Mouse (Mus musculus) forebrain, embryonic 12.5 days (tissue): ENCODE data around the gene Kif26b. TPM values are rescaled to one million over a fixed set of nuclear protein-coding genes. Genes with fewer than 3 reads are reported as not detected.
A peak's percentile ranks its signal among the peaks of the same experiment; 100 is the strongest.

ENCODE experiments used
- ATAC-seq: fragments of 200-750 bp; cut with Nextera tagmentation; 2 replicates; pipeline ENCODE4 v1.8.0; 2017; ENCODE audit warnings: moderate TSS enrichment; ENCODE audit not compliant: low FRiP score
- H3K27ac ChIP-seq: fragments of 300-500 bp; sonication (generic); 2 replicates; pipeline ENCODE4 v1.5.1; 2016; ENCODE audit warnings: mild to moderate bottlenecking
- H3K27me3 ChIP-seq: fragments of 300-500 bp; sonication (generic); 2 replicates; pipeline ENCODE4 v1.6.1; 2016; ENCODE audit warnings: mild to moderate bottlenecking
- H3K36me3 ChIP-seq: fragments of 300-500 bp; sonication (generic); replicated peaks from 2 replicates; pipeline ENCODE4 v1.6.1; 2016; ENCODE audit warnings: mild to moderate bottlenecking
- H3K4me1 ChIP-seq: fragments of 300-500 bp; sonication (generic); 2 replicates; pipeline ENCODE4 v1.6.1; 2016
- H3K4me2 ChIP-seq: fragments of 300-500 bp; sonication (generic); 2 replicates; pipeline ENCODE4 v1.6.1; 2016; ENCODE audit warnings: mild to moderate bottlenecking, moderate library complexity
- H3K4me3 ChIP-seq: fragments of 300-500 bp; sonication (generic); replicated peaks from 2 replicates; pipeline ENCODE4 v1.5.1; 2016; ENCODE audit warnings: mild to moderate bottlenecking
- H3K9ac ChIP-seq: fragments of 300-500 bp; sonication (generic); 2 replicates; pipeline ENCODE4 v1.6.1; 2016; ENCODE audit warnings: mild to moderate bottlenecking
- H3K9me3 ChIP-seq: fragments of 300-500 bp; sonication (generic); 2 replicates; pipeline ENCODE4 v1.6.1; 2016
- WGBS: fragments of 180-500 bp; shearing (Covaris S2); methylation state at CpG from one replicate; pipeline ENCODE4 v1.1.7; 2016; 5-methylcytosine and 5-hydroxymethylcytosine counted together
- polyA plus RNA-seq: library from polyadenylated mRNA; unstranded; fragments of >200 nt; fragmentation: Nextera tagmentation; extraction: Ambion mirVana; gene quantifications from 2 replicates; pipeline ENCODE4 v1.2.1, GENCODE M21; 2016

The Kif26b gene
- polyA plus RNA-seq, 1 experiment from 2014 or later: 7.0 TPM

- Histone ChIP-seq H3K9ac (no peak overlapping the region), H3K27me3 (no peaks in the 10 kb centered on the region), H3K4me2 (no peak overlapping the region), H3K9me3 (no peaks in the 10 kb centered on the region), H3K4me3 (no peak overlapping the region), H3K36me3 (no peaks in the 10 kb centered on the region), H3K27ac (no peak overlapping the region), H3K4me1 (no peaks in the 10 kb centered on the region; the same call in 1 of the 2 replicates)
- WGBS: 82% methylated on average over 3 of the region's 3 CpGs
- ATAC-seq: no peak
These were observed 15.7 kb downstream of the Kif26b start for GRCm38 (mm10) chr1:178544585-178544984.

- 90% methylated on average over 4 of the region's 4 CpGs for WGBS
- no peak for ATAC-seq
These were observed 20.7 kb downstream of the Kif26b start for GRCm38 (mm10) chr1:178549576-178549975.

GRCm38 (mm10) chr1:178550477-178551047, 21.6 kb downstream of the Kif26b start:
- Histone ChIP-seq H3K4me1 (peaks cover 15% of the 10 kb centered on the region), H3K27me3 (no peaks in the 10 kb centered on the region), H3K4me2 (no peak overlapping the region), H3K9ac (no peak overlapping the region), H3K27ac (no peak overlapping the region), H3K36me3 (no peaks in the 10 kb centered on the region), H3K9me3 (no peaks in the 10 kb centered on the region), H3K4me3 (no peak overlapping the region)
- WGBS: 87% methylated on average over 5 of the region's 5 CpGs
- ATAC-seq: no peak

More at GRCm38 (mm10) chr1:178549576-178549975, 20.7 kb downstream of the Kif26b start:
- Histone ChIP-seq H3K4me3 (no peak overlapping the region), H3K9me3 (no peaks in the 10 kb centered on the region), H3K4me1 (peaks cover 15% of the 10 kb centered on the region), H3K27ac (no peak overlapping the region), H3K27me3 (no peaks in the 10 kb centered on the region), H3K9ac (no peak overlapping the region), H3K36me3 (no peaks in the 10 kb centered on the region), H3K4me2 (no peak overlapping the region)

- no peak overlapping the region for H3K4me2 ChIP-seq
- no peak overlapping the region for H3K27ac ChIP-seq
- no peak overlapping the region for H3K4me3 ChIP-seq
- H3K27me3 ChIP-seq: no peaks in the 10 kb centered on the region
- no peaks in the 10 kb centered on the region for H3K36me3 ChIP-seq
- no peak overlapping the region for H3K9ac ChIP-seq
- no peaks in the 10 kb centered on the region for H3K9me3 ChIP-seq
- H3K4me1 ChIP-seq: peaks cover 15% of the 10 kb centered on the region
- 91% methylated on average over 6 of the region's 6 CpGs for WGBS
- ATAC-seq: no peak
These were observed 23.5 kb downstream of the Kif26b start for GRCm38 (mm10) chr1:178552278-178552897.

GRCm38 (mm10) chr1:178552898-178553284, 24.0 kb downstream of the Kif26b start:
- Histone ChIP-seq H3K27me3 (no peaks in the 10 kb centered on the region), H3K4me3 (no peak overlapping the region), H3K36me3 (no peaks in the 10 kb centered on the region), H3K4me2 (no peak overlapping the region), H3K27ac (no peak overlapping the region), H3K9ac (no peak overlapping the region), H3K4me1 (peaks cover 15% of the 10 kb centered on the region), H3K9me3 (no peaks in the 10 kb centered on the region)
- WGBS: 63% methylated on average over 10 of the region's 10 CpGs
- ATAC-seq: no peak

GRCm38 (mm10) chr1:178556226-178556625, 27.3 kb downstream of the Kif26b start:
- no peak for ATAC-seq
- Histone ChIP-seq H3K9ac (no peak overlapping the region), H3K4me1 (peaks cover 15% of the 10 kb centered on the region), H3K4me2 (no peak overlapping the region), H3K9me3 (no peaks in the 10 kb centered on the region), H3K36me3 (no peaks in the 10 kb centered on the region), H3K27ac (no peak overlapping the region), H3K4me3 (no peak overlapping the region), H3K27me3 (no peaks in the 10 kb centered on the region)
- 92% methylated on average over 8 of the region's 8 CpGs for WGBS

- H3K9me3 ChIP-seq: no peaks in the 10 kb centered on the region
- H3K4me1 ChIP-seq: no peaks in the 10 kb centered on the region
- no peak overlapping the region for H3K4me3 ChIP-seq
- WGBS: 97% methylated on average over 1 of the region's 1 CpGs
- ATAC-seq: no peak
- H3K9ac ChIP-seq: no peak overlapping the region
- H3K4me2 ChIP-seq: no peak overlapping the region
- no peak overlapping the region for H3K27ac ChIP-seq
- H3K36me3 ChIP-seq: no peaks in the 10 kb centered on the region
- no peaks in the 10 kb centered on the region for H3K27me3 ChIP-seq
These were observed 31.1 kb downstream of the Kif26b start for GRCm38 (mm10) chr1:178560043-178560442.

- Histone ChIP-seq H3K27me3 (no peaks in the 10 kb centered on the region), H3K4me3 (no peak overlapping the region), H3K27ac (no peak overlapping the region), H3K4me2 (no peak overlapping the region), H3K9ac (no peak overlapping the region), H3K9me3 (no peaks in the 10 kb centered on the region), H3K4me1 (peaks cover 7% of the 10 kb centered on the region), H3K36me3 (no peaks in the 10 kb centered on the region)
- ATAC-seq: no peak
- WGBS: 74% methylated on average over 2 of the region's 2 CpGs
These were observed 34.9 kb downstream of the Kif26b start for GRCm38 (mm10) chr1:178563834-178564233.

GRCm38 (mm10) chr1:178564800-178565199, 35.9 kb downstream of the Kif26b start:
- no peak for ATAC-seq
- Histone ChIP-seq H3K4me1 (peaks cover 12% of the 10 kb centered on the region), H3K36me3 (no peaks in the 10 kb centered on the region), H3K27ac (no peak overlapping the region), H3K9ac (no peak overlapping the region), H3K4me2 (no peak overlapping the region), H3K4me3 (no peak overlapping the region), H3K9me3 (no peaks in the 10 kb centered on the region), H3K27me3 (no peaks in the 10 kb centered on the region)
- 59% methylated on average over 4 of the region's 4 CpGs for WGBS

GRCm38 (mm10) chr1:178568551-178569545, 39.9 kb downstream of the Kif26b start:
- Histone ChIP-seq H3K27ac (no peak overlapping the region), H3K9me3 (no peaks in the 10 kb centered on the region), H3K4me1 (peaks cover 25% of the 10 kb centered on the region), H3K9ac (no peak overlapping the region), H3K27me3 (peaks cover 12% of the 10 kb centered on the region; the same call in 1 of the 2 replicates), H3K36me3 (no peaks in the 10 kb centered on the region), H3K4me2 (no peak overlapping the region), H3K4me3 (no peak overlapping the region)
- WGBS: 55% methylated on average over 7 of the region's 7 CpGs
- ATAC-seq: no peak

- Histone ChIP-seq H3K9me3 (0 out of 2 replicates have a peak, but pooled peaks cover 11% of the 10 kb centered on the region), H3K4me3 (no peak overlapping the region), H3K9ac (no peak overlapping the region), H3K4me2 (no peak overlapping the region), H3K36me3 (no peaks in the 10 kb centered on the region; the same call in 1 of the 2 replicates), H3K27me3 (peaks cover 12% of the 10 kb centered on the region; the same call in 1 of the 2 replicates), H3K4me1 (peaks cover 25% of the 10 kb centered on the region), H3K27ac (no peak overlapping the region)
- no peak for ATAC-seq
- 42% methylated on average over 4 of the region's 4 CpGs for WGBS
These were observed 42.1 kb downstream of the Kif26b start for GRCm38 (mm10) chr1:178571009-178571408.

- no peak overlapping the region for H3K9ac ChIP-seq
- H3K27ac ChIP-seq: no peak overlapping the region
- peaks cover 12% of the 10 kb centered on the region; the same call in 1 of the 2 replicates for H3K27me3 ChIP-seq
- peak; percentile 36; the same call in 1 of the 2 replicates for ATAC-seq
- 23% methylated on average over 13 of the region's 13 CpGs for WGBS
- H3K4me3 ChIP-seq: no peak overlapping the region
- H3K36me3 ChIP-seq: no peaks in the 10 kb centered on the region; the same call in 1 of the 2 replicates
- H3K4me1 ChIP-seq: peaks cover 25% of the 10 kb centered on the region
- H3K4me2 ChIP-seq: no peak overlapping the region
- H3K9me3 ChIP-seq: 0 out of 2 replicates have a peak, but pooled peaks cover 11% of the 10 kb centered on the region
These were observed 43.0 kb downstream of the Kif26b start for GRCm38 (mm10) chr1:178571885-178572444.
